Mouse (Mus musculus) spleen, adult 2 months (tissue): ENCODE data around the gene Hsd3b5.

ENCODE experiments used
- CTCF ChIP-seq: fragments of 200-500 bp; IDR thresholded peaks from 2 replicates; pipeline ENCODE4 v1.5.1; 2011; ENCODE audit warnings: mild to moderate bottlenecking, inconsistent platforms; ENCODE audit not compliant: insufficient read depth, insufficient read length, insufficient replicate concordance; ENCODE audit errors: extremely low read depth
- POLR2A ChIP-seq: fragments of 200-500 bp; IDR thresholded peaks from 2 replicates; pipeline ENCODE4 v1.6.1; 2011; ENCODE audit warnings: low read depth, low read length, inconsistent platforms

DNA sequence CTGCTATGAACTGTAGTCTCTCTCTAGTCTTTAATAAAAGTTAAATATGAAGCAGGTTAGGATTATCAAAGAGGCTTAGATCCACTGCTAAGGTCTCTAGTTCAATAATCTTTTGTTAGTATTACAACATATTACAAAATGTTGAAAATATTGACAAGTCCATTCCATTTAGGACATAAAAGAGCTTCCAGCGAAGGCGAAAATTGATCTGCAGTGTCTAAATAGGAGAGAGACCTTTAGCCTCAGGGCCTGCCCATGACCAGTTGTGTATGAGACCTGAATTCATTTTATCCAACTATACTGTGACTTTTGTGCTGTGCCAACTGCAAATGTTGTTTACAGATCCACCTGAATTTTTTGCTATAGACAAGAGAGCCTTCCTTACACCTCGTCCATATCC, 419 bp downstream of the Hsd3b5 start:
- TF ChIP-seq POLR2A (no peak), CTCF (no peak)
